Mouse (Mus musculus) heart, adult 9 months (tissue): ENCODE data around the gene Stk17b.
"Not testable (repeated sequence)": the region's sequence is repeated elsewhere in the genome, so short reads cannot be mapped to it uniquely, and the experiment has no call there.

Experiments
- DNase-seq, 2 experiments: peaks; one replicate each; pipeline ENCODE4 v3.0.0; 2022; ENCODE audit warnings: low spot score in 2 of 2

Gene Stk17b

DNA sequence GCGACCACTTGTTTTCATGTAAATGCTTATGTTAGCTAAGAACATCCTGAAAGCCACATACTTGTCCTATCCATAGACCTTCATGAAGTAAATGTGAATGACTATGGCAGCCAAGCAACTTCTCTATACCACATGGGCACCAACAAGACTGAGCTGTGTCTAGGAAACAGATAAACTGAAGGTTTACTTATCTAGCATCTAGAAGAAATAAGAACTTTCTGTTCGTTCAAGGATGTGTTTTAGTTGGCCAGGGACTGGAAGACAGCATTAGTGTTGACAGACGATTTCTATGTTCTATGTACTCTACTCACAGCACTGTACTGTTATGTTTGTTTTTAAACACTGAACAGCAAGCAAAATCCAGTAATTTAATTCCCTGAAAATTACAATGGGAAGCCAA lies 2.9 kb downstream of the Stk17b start:
- DNase-seq = no peak

DNA sequence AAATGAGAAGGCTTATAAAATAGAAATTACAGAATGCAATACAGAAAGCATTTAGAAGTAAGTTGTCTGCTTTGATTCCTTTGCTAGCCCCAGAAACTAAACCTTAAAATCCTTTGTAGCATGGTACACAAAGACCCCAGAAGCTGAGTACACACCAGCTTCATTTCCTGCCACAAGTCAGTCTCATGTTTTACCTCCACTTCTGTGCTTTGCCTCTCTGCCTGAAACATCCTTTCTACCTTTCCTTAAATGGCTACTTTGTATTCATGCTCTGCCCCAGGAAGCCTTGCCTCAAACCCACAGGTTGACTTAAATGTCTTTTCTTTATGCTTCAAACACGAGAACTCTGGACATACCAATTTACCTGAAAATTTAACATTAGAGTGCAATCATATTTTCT lies 3.7 kb downstream of the Stk17b start:
- DNase-seq = no peak

DNA sequence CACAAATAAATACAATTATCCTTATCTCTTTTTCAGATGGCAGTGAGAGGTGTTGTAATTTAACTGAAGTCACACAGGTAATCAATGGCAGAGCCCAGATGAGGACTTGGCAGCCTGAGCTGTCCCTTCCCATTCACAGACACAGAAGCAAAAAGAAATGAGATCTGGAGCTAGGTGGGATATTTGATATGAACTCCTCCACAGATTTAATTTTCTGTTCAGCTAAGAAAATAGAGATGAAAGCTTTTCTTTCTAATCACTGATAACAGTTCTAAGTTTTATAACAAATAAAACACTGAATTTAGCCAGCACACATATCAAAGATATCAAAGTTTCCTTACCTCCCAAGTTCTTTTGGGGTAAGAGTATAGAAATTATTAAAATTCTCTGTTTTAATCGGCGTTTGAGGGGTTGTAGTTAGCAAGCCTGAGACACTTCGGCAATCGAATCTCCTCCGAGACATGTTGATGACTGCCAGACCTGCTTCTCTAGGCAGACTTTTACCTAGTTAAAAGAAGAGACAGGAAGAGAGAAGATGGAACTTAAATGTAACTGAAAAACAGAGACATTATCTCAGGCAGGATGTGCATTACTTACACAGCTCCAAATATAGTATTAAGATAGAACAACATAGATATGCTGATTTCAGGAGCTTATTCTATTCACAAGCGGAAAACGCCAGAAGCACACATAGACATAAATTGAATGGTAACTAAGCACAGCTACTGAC lies 8.7 kb downstream of the Stk17b start:
- no peak for DNase-seq

DNA sequence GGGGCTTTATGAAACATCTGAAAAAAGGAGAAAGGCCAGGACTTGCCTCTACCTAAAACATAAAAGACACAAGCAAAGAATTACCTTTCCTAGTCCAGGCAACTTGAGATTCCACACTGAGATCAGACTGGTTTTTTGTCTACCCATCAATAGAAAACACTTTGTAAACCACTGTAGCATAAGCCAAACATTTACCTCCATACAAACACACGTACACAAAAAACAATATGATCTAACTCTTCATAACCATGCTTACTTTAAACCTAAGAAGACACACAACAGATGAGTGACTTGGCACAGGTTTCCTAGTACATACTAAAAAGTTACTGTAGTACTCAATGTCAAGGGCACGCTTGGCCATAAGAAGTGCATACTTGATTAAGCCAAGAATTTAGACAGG lies 9.5 kb downstream of the Stk17b start:
- no peak for DNase-seq

DNA sequence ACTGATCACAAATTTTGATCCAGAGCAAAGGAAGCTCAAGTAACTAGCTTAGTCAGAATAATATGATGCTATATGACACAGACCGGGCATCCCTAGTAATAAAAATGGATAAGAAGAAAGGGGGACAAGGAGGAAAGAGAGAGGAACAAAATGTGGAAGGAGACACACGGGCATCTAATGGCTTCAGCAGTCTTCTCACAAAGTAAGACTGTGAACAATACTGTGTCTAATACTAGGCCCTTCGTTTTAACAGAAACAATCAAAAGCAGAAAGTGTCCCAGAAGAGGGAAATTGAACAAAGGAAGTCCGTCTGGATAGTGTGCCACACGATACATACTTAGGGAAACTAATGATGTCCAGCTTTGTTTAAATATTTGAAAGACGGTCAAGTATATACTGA lies 10.0 kb downstream of the Stk17b start:
- no peak for DNase-seq

DNA sequence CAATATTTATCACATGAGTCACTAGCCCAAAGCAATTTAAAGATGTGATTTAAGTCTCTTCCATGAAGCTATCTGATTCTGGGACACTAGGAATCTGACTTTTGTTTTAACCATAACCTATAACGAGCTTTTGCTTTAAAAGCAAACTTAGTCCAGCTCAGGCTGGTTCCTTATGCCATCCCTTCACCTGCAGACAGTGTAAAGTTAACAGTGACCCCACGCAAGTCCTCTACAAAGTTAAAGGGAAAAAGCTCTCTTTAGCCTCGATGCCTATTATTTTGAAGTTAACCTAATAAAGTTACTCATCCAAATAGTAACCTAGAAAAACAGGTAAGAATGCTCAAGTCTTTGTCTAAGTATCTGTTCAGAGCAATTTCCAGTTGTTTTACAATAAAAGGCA lies 10.5 kb downstream of the Stk17b start:
- DNase-seq = no peak

DNA sequence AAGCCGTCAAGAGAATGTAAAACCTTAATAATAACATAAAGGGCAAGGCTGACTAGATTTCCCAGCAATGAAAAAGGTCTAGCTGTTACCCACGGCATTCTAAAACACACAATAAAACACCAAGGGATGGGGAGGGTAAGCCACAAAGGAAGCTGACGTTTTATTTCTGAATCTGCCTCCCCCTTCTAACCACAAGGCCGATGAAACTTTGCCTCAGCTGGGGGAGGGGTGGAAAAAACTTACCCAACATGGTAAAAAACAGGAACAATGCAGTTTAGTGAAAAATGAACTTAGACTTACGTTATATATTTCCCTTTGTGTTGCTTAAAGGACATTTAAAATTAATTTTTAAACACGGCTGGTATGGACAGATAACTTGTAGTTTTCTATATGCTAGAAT lies 11.0 kb downstream of the Stk17b start:
- DNase-seq = peak; percentile 50 to 51

DNA sequence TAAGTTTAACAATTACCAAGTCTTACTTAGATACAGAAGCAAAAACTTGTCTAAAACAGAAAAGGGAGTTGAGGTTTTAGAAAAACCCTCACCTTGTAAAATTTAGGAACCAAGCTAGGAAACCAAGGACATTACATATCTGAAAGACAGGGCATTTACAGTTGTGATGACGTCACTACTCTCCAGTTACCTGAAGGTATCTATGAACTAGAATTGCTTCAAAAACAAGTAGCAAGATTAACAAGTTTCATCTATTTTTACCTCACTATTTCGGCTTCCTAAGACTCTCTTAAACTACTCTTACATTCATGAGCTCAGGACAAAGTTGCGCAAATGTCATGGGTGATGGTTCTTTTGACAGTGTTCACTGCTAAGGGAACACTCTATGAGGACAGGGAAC lies 12.1 kb downstream of the Stk17b start:
- no peak for DNase-seq

DNA sequence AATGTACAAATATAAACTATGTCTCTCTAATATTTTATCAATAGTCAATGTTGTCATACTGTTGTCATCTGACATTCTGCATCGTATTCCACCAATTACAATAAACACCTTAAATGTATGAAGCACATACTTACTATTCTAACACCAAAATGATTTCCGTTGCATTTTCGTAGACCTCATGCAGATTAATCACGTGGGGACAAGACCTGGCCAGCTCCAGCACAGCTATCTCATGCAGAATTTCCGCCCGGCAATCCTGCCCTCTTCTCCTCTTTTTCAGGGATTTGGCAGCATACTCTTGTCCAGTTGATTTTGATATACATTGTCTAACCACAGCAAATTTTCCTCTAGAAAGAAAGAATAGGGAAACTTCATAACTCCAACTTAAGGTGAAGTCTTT lies 13.5 kb downstream of the Stk17b start:
- DNase-seq = no peak

DNA sequence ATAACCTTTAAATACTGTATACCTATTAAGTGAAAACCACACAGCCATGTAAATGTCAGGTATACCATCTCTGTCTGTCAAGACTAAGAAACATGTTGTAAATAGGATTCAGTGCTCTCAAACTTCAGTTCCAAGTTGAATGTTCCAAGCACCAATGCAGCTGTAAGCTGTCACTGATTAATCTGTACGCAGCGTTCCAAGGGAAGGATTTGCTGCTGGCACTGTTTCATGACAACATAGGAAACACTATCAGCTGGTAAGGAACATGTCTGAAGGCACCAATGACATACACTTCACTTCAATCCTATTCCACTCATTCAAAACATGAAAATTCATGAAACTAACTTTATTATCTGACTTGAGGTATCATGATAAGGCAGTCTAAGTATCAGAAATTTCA lies 18.9 kb downstream of the Stk17b start:
- no peak for DNase-seq

DNA sequence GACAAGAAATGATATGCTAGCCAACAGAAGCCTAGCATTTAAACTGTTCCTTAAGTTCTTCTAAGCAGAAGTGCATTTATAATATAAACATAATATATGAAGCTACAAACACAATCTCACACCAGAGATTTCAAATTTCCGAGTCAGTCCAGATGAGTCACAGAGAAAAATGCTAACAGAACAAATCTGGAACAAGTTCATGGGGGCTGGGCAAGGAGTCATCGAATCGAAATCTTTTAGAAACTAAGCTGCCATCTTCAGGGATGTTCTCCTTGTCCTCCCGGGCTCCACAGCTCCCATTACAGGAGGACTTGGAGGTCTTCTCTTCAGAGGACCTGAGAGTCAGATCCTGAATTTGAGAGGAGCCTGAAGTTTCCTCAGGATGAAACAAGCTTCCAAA lies 27.7 kb downstream of the Stk17b start:
- DNase-seq = no peak

DNA sequence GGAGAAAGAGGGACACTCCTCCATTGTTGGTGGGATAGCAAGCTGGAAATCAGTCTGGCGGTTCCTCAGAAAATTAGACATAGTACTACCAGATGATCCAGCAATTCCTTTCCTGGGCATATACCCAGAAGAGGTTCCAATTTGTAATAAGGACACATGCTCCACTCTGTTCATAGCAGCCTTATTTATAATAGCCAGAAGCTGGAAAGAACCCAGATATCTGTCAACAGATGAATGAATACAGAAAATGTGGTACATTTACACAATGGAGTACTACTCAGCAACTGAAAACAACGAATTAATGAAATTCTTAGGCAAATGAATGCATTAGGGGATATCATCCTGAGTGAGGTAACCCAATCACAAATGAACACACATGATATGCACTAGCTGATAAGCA lies 31.5 kb downstream of the Stk17b start:
- not testable (repeated sequence) for DNase-seq

DNA sequence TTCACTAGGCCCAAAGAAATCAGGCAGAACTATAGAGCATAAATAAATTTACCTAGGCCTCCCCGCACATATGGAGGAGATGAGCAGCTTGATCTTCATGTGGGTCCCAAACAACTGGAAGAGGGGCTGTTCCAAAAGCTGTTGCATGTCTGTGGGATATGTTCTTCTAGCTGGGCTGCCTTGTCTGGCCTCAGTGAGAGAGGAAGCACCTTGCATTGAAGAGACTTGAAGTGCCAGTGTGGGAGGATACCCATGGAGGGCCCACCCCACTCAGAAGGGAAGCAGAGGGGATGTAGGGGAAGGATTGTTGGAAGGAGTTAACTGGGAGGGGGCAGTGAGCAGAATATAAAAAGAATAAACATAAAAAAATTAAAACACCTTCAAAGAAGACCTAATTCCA lies 33.9 kb downstream of the Stk17b start:
- DNase-seq = no peak

DNA sequence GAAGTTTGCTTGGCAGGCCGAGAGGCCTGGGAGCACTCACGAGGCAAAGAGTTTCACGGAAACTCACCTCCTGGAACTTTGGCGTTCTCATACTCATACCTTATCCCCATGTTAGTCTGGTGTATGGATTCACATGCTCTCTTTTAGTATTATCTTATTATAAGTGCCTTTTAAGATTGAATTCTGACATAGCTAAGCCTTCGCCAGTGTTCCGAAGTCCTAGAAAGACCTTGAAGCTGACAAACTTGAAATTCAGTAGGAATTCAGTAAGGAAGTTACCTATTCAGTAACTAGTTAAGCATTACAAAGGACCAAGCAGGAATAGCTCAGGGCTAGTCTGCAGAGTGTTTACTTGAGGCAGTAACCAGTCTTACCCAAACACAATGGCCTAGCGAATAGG lies 34.3 kb downstream of the Stk17b start:
- DNase-seq = not testable (repeated sequence)

DNA sequence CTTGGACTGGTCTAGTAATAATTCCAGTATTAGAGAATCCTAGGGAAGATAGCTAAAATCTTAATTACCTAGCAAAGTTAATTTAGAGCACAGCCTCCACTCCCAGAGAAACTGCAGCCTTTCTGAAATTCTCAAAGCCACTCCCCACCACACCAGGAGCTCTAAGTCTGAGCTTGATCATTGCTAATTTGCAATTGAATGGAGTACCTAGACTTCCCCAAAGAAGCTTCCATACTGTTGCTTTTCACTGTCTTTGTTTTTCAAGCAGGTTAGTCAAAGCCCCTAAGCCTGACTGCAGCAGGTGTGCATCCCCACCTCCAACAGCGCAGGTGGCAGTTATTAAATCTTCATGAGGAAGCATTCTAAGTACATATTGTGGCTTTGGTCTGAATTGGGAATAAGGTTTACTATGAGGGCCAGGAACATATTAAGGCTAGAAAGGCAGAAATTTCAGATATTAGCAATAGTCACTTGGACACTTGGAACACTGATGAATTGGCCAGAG lies 35.1 kb downstream of the Stk17b start:
- not testable (repeated sequence) for DNase-seq

DNA sequence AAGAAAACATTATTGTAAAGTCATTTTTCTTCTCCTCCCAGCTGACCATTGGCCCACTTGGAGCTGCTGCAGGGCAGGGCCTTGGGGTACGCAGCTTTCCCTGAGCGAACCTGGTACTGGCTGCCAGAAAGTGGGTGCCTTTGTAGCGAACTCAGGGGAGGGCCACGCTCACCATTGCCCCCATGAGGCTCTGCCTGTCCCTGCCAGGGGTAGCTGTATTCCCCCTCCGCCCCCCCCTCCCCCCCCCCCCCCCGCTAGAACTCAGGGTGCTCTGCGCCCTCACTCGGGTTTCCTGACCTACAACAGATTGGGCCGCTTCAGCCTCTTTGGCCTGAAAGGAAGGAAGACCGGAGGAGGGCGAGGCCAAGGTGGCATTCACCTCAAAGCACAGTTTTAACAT lies 36.5 kb downstream of the Stk17b start:
- no peak for DNase-seq

DNA sequence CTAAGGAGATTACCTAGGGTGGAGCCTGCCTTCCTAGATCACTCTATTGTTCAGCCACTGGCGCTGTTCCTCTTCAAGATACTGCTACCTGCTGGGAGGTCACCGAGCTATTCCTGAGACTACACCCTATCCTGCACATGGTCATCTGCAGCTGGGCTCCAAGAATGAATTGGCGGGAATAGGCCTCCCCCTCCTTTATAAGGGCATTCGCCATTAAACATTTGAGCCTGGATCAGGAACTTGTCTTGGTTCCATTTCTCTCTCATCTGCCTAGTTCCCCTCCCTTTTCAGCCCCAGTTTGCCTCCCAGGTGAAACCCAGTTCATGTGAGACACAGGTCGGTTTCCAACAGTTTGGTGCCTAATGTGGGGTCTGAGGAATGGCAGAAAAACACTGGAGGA lies 39.0 kb downstream of the Stk17b start:
- DNase-seq = no peak

DNA sequence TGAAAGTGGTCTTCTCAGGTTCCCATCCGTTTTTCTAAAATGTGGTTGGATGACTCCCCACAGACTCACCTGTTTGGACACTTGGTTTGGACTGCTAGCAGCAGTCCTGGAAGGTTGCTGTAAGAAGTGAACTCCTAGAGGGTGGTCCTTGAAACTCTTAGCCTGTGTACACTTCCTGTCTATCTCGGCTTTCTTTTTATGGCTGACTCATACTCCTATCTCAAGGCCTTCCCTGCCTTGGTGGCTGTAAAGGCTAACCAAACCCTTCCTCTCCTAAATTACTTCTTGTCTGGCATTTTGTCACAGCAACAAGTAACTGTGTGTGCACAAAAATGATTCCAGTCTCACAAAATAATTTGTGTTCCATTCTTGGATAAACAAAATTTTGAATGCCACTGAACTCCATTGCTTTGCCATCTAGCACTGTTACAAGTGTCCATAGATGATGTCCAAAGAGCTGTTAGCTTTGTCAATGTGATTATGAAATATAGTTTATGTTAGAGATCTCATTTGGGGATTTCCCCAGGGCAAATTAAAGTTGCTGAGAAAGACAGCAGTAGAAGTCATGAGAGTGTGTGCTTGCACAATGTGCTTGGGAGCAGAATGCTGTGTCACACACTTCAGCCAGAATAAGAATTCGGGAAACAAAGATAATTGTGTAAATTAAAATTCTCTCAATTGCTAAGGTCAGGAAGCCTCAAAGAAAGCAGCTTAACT lies 43.1 kb downstream of the Stk17b start:
- DNase-seq = no peak

DNA sequence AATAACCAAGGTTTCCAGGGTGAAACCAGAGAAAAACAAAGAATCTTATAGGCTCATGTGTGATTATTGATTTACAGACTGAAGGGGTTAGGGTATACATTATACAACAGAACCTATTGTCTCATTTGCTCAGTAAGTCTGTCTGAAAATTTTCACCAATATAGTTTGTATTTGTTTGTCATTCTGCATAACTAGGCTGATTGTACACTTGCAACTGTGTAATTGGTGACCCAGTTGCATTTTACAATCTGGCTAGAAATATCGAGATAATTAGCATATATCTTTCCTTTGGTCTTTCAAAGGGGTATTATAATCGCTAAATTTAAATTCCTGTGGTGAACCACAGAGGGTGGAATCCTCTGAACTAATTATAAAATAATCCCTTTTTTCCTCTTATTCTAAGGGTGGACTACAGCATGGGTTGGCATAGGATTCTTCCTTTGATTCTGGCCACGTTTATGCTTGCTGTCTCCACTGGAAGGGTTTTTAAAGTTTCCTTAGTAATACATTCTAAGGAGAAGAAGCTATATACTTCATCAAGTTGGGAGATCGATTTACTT lies 44.2 kb downstream of the Stk17b start:
- DNase-seq = no peak

DNA sequence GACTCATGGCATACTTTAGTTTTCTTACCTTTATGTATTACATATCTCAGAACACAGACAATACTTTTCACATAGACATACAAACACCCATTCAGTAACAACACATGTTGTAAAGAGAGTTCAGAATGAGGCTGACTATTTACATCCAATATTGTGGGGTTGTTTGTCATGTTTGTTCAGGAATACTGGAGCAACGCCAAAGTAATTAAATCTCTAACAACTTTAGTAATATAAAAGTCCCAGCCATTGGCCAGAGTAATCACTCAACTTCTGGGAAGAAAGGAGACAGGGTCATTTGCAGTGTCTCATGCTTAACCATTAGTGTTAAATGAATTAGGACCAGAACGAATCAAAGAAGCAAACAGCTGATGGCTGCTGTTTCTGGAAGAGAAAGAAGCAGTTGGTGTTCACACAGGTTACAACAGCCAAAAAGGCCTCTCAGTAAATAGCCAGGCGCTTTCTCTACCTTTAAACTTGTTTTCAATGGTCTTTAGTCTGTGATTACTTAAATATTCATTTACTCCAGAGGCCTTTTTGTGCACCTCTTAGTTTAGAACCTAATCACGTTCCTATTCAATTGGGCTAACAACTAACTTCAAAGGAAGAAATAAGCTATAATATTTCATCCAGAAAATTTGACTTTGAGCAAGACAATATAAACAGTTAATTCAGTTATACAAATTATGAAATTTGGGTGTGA lies 44.8 kb downstream of the Stk17b start:
- DNase-seq = not testable (repeated sequence)

DNA sequence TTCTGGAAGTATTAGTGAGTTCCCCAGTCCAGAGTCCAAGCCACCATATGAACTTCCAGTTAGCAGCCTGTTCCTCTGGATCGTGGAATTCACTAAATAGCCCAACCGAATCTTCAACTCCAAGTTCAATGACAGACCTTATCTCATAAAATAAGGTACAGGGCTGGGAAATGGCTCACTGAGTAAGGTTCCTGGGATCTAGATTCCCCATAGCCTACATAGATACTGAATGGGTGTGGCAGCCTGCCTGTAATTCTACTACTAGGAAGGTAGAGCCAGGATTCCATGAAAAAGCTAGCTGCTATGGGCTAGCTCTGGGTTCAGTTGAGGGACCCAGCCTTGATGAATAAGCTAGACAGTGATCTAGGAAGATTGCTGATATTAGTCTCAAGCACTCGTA lies 48.4 kb downstream of the Stk17b start:
- DNase-seq = no peak

DNA sequence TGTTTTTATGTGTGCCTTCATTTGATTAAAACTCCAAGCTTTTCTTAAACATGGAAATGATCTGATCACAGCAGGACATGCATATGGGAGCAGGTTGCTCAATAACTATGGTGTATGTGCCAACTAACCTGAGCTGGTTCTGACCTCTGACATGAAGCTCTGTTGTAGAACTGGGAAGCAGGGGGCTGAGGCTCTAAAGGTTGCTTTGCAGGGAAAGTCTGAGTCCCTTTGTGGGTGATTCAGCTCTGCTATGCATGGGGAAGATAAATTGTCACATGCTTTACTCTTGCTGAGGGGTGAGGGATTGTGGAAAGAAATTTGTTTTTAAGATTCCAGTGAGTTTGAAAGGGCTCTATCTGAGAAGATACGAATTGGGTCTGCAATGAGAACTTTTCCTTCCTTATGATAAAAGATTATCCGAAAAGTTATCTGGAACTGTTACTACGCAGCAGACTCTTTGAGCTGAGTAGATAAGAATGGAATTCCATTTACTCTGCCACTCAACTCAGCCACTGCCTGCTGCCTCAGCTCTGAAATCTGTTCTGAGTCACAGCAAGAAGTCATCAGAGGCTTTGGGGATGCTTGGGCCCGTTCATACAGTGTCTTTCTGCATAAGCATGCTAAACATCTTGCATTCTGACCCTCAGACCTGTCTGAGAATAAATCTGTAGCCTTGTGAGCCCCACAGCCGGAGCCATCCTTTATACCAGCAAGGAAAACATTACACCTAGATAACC lies 56.4 kb downstream of the Stk17b start:
- no peak for DNase-seq
